Mouse (Mus musculus) duodenum, adult 2 months (tissue): ENCODE measurements around the gene Siae. TPM values are rescaled to one million over a fixed set of nuclear protein-coding genes. Genes with fewer than 3 reads are reported as not detected.

Experiments used
- polyA plus RNA-seq: library from polyadenylated mRNA; depleted of rRNA; stranded (reverse); fragments of >200 nt; gene quantifications from 2 replicates; pipeline ENCODE4 v1.2.3, GENCODE M21; 2012; ENCODE audit warnings: low replicate concordance; rRNA removed

The Siae gene
- 2.6 and 5.2 TPM in 2 replicates for polyA plus RNA-seq

GRCm38 (mm10) chr9:37554838-37555748 lies at the start of gene Siae:
TSS of gene Siae (plus strand) at chr9:37555698.

GRCm38 (mm10) chr9:37527396-37528224 lies 27.9 kb upstream of the Siae start, which contains the start of gene Esam:
TSS of gene Esam (plus strand) at chr9:37528078.

DNA sequence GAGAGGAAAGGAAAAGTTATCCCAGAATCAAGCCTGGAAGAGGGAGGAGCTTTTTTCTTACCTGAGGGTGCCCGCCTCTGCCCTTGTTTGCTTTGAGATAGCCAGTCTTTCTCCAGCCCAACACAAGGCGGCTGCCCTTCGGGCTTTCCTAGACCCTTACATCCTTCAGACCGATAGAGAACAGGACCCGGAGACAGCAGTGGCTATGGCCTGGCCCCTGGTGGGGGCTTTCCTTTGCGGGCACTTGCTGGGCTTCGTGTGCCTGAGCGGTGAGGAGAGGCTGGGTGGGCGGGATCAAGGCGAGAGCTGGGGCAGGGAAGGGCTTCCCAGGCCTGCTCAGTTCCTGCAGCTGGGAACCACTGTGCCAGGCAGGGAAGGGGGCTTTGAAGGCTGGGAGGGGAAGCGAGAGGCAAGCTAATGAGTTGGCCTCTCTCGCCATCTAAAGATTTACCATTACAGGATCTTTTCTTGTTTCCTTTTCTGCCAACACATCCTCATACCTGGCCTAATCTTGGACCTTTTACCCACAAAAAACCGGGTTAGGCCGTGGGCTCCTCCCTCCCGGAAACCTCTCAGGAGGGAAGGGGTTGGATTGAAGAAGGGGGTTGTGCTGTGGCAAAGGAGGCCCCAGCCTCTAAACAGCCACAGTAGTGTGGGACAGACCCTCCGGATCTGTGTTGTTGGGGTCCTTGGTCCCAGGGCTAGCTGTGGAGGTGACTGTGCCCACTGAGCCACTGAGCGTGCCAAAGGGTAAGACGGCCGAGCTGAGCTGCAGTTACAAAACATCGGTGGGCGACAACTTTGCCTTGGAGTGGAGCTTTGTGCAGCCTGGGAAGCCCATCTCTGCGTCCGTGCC lies 16.1 kb upstream of the Siae start, which contains the start of gene Vsig2:
TSS of gene Vsig2 (plus strand) at position 86 of the 856 bp plus-strand sequence.

DNA sequence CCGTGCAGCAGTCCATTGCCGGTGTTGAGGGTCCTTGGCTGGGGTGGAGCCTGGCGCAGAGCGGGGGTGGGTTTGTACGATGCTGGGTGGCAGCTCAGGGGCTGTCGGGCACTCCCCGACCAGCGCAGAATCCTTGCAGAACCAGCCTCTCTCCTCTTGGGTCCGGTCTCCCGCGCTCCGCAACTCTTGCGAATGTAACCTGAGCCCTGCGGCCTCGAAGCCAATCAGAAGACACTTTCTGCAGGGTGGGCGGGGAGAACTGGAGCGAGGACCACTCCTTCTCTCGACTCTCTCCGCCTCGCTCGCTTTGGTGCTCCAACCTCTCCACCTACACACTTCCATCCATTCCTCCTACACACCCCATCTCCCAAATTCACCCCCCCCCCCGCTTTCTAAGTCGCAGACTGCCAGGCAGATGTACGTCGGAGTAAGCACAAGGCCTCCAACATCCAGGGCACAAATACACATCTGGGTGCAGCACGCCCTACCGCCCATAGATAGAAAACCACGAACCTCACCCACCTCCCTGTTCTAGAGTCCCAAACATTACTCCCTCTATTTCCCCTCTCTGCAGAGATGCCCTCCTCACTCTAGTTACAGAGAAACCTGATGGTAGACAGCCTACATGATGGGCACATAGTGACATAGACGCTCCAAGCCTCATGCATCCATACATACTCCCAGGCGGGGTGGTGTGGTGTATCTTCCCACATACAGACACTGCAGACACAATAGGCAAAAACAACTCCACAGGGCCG lies 2.8 kb upstream of the Siae start, which contains the start of gene Nrgn:
TSS of gene Nrgn (minus strand) at position 369 of the 758 bp plus-strand sequence.

GRCm38 (mm10) chr9:37613182-37613910 lies 57.8 kb downstream of the Siae start, which contains the start of gene Spa17:
TSS of gene Spa17 (minus strand) at chr9:37613722.

DNA sequence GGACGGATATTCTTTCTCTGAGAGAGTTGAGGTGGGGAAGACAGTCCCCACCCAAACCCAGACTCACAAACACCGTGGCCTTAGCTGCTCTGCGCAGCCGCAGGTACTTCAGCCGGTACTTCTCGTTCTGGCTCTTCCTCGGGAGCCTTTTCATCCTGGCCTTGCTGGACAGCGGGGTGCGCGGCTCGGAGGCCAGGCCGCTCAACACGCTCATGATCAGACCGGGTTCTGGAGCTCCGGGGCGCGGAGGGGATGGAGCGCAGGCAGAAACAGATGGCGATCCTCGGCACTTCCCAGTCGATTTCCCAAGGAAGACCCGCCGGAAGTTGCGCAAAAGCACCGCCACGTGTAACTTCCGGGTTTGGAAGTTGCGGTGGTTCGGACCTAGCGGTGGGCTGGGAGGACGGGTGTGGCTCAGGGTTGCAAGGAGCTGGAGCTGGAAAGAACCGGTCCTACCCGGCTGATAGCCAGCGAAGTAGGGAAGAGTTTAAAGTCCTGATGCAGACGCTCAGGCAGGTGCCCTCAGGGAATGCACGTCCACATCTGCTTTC lies 101.5 kb downstream of the Siae start, which contains the start of gene Tbrg1:
TSS of gene Tbrg1 (minus strand) at position 382 of the 551 bp plus-strand sequence.

GRCm38 (mm10) chr9:37669115-37669514 lies 113.6 kb downstream of the Siae start, which contains the start of gene Panx3:
TSS of gene Panx3 (minus strand) at chr9:37669235.

Other genes starting within 250 kb of the Siae start
- 0.30 and 0.82 TPM in 2 replicates for gene Ccdc15, start 207.3 kb upstream of the Siae start, polyA plus RNA-seq
- gene Hepacam, start 188.3 kb upstream of the Siae start, polyA plus RNA-seq, result 0.23 and 1.3 TPM in 2 replicates
- 8.2 and 12.8 TPM in 2 replicates for gene Robo4, start 153.8 kb upstream of the Siae start, polyA plus RNA-seq
- gene Robo3, start 122.5 kb upstream of the Siae start, polyA plus RNA-seq, result 1.4 and 4.5 TPM in 2 replicates
- gene Msantd2, start 66.4 kb upstream of the Siae start, polyA plus RNA-seq, result 7.6 and 13.2 TPM in 2 replicates
- gene Esam, start 27.6 kb upstream of the Siae start, polyA plus RNA-seq, result 15.7 and 16.2 TPM in 2 replicates
- gene Vsig2, start 16.4 kb upstream of the Siae start, polyA plus RNA-seq, result 4.0 and 81.2 TPM in 2 replicates
- gene Nrgn, start 2.8 kb upstream of the Siae start, polyA plus RNA-seq, result 3.6 and 5.6 TPM in 2 replicates
- gene Spa17, start 58.0 kb downstream of the Siae start, polyA plus RNA-seq, result 0.14 TPM in 1 of 2 replicates, not detected in the other
- 32.5 and 42.3 TPM in 2 replicates for gene Tbrg1, start 101.6 kb downstream of the Siae start, polyA plus RNA-seq
- gene Panx3, start 113.5 kb downstream of the Siae start, polyA plus RNA-seq, result not detected in 2 replicates
- gene Olfr160, start 160.6 kb downstream of the Siae start, polyA plus RNA-seq, result not detected in 2 replicates
- not detected in 2 replicates for gene Olfr874, start 189.4 kb downstream of the Siae start, polyA plus RNA-seq
- not detected in 2 replicates for gene Olfr875, start 216.2 kb downstream of the Siae start, polyA plus RNA-seq
- not detected in 2 replicates for gene Olfr876, start 247.3 kb downstream of the Siae start, polyA plus RNA-seq